In genomic region chr10:34208031-34208430, GRCm38 (mm10) we compare ENCODE assay signal across 8 mouse cellular contexts. TPM values are rescaled to one million over a fixed set of nuclear protein-coding genes. Genes with fewer than 3 reads are reported as not detected.
A peak's percentile ranks its signal among the peaks of the same experiment; 100 is the strongest.
DNase-seq lines count a peak whose midpoint lies in the region; ATAC-seq and TF ChIP-seq lines count a peak whose summit lies in the region.

No protein-coding gene starts in this region.

- TF ChIP-seq POLR2A in testis, adult 2 months (IDR thresholded peaks at IDR 0.05; ENCODE audit: control insufficient read depth, low read depth, low read length): no peak

- no peak overlapping the region for H3K9ac ChIP-seq in liver, embryonic 15.5 days
- no peak overlapping the region for H3K9ac ChIP-seq in stomach, postnatal 0 days (ENCODE audit: low read length)

- 0 out of 2 replicates have a peak overlapping the region, but pooled peaks have one; percentile 8 for H3K27ac ChIP-seq in testis, adult 2 months (ENCODE audit: control insufficient read depth, insufficient read depth, low read depth, low read length)
- no peak overlapping the region for H3K27ac ChIP-seq in liver, embryonic 15.5 days (replicated peaks)
- H3K27ac ChIP-seq in stomach, postnatal 0 days (replicated peaks): no peak overlapping the region

- no peak for TF ChIP-seq CTCF in testis, adult 2 months (IDR thresholded peaks at IDR 0.05; ENCODE audit: control insufficient read depth, insufficient read depth, insufficient replicate concordance, low read depth, low read length)
- no peak for TF ChIP-seq CTCF in stomach, postnatal 0 days (IDR thresholded peaks at IDR 0.05; ENCODE audit: low read depth)

- H3K27me3 ChIP-seq in testis, adult 2 months (ENCODE audit: control insufficient read depth, insufficient read depth, low read length): no peaks in the 10 kb centered on the region; the same call in 1 of the 2 replicates
- H3K27me3 ChIP-seq in liver, embryonic 15.5 days: peaks cover 46% of the 10 kb centered on the region
- H3K27me3 ChIP-seq in stomach, postnatal 0 days (ENCODE audit: control insufficient read depth, insufficient read depth, low read length): no peaks in the 10 kb centered on the region

- H3K4me1 ChIP-seq in testis, adult 2 months (ENCODE audit: control insufficient read depth, insufficient read depth, low read length): peaks cover 4% of the 10 kb centered on the region
- H3K4me1 ChIP-seq in liver, embryonic 15.5 days (replicated peaks): peaks cover 9% of the 10 kb centered on the region; the same call in 1 of the 2 replicates
- no peaks in the 10 kb centered on the region for H3K4me1 ChIP-seq in stomach, postnatal 0 days (replicated peaks; ENCODE audit: control insufficient read depth, insufficient read depth)

- H3K4me2 ChIP-seq in liver, embryonic 15.5 days: peak overlapping the region; percentile 71
- peak overlapping the region; percentile 78 for H3K4me2 ChIP-seq in stomach, postnatal 0 days (replicated peaks; ENCODE audit: low read depth)

- H3K4me3 ChIP-seq in testis, adult 2 months (ENCODE audit: control insufficient read depth, low read depth, low read length): no peak overlapping the region
- no peak overlapping the region for H3K4me3 ChIP-seq in liver, embryonic 15.5 days (replicated peaks)
- peak overlapping the region; percentile 75; the same call in 1 of the 2 replicates for H3K4me3 ChIP-seq in stomach, postnatal 0 days (ENCODE audit: low read depth, low read length)

- H3K36me3 ChIP-seq in testis, adult 2 months (ENCODE audit: control insufficient read depth, insufficient read depth, low read length): no peaks in the 10 kb centered on the region
- no peaks in the 10 kb centered on the region for H3K36me3 ChIP-seq in liver, embryonic 15.5 days (replicated peaks)
- H3K36me3 ChIP-seq in stomach, postnatal 0 days (ENCODE audit: control insufficient read depth, insufficient read depth, low read length): no peaks in the 10 kb centered on the region

- no peak for TF ChIP-seq EP300 in stomach, postnatal 0 days (optimal IDR thresholded peaks at IDR 0.05)

- no peak for ATAC-seq in liver, embryonic 15.5 days (ENCODE audit: insufficient read depth)
- ATAC-seq in stomach, postnatal 0 days (ENCODE audit: low FRiP score, low TSS enrichment): no peak

- peak; percentile 20 for DNase-seq in adrenal gland, adult 2 months
- no peak for DNase-seq in adrenal gland, postnatal 4 days (ENCODE audit: low spot score in 2 of 2)
- DNase-seq in testis, postnatal 14 days (ENCODE audit: low spot score): no peak
- DNase-seq in stomach, postnatal 0 days (ENCODE audit: low spot score): no peak
- no peak for DNase-seq in right cerebral cortex, postnatal 10 days (ENCODE audit: low spot score in 2 of 2)
- DNase-seq in gastrocnemius, postnatal 10 days: no peak

- WGBS in liver, embryonic 15.5 days (ENCODE audit: insufficient replicate concordance): 27% methylated on average over 13 of the region's 13 CpGs
- WGBS in stomach, postnatal 0 days: 8% methylated on average over 13 of the region's 13 CpGs

- H3K9me3 ChIP-seq in liver, embryonic 15.5 days (replicated peaks): no peaks in the 10 kb centered on the region
- H3K9me3 ChIP-seq in stomach, postnatal 0 days (ENCODE audit: control insufficient read depth, low read length): no peaks in the 10 kb centered on the region

RNA-seq across cellular contexts. Expression of gene Dse, which starts 0.5 kb away (rescaled TPM):
- 10 to 100 TPM; 13.2 to 14.9 TPM for total RNA-seq in adrenal gland, adult 2 months (2021)
- 3.7 and 4.5 TPM in 2 replicates for polyA plus RNA-seq in adrenal gland, adult 2 months (2012; rRNA removed)
- 10 to 100 TPM; 15.4 to 17.8 TPM for total RNA-seq in adrenal gland, postnatal 4 days (2021)
- 0.76 and 0.99 TPM in 2 replicates for polyA plus RNA-seq in testis, adult 2 months (2012; rRNA removed)
- 6.1 and 6.6 TPM in 2 replicates for polyA plus RNA-seq in liver, embryonic 15.5 days (2015; fragmentation: Nextera tagmentation; extraction: Ambion mirVana)
- polyA plus RNA-seq in stomach, postnatal 0 days (2015; fragmentation: Nextera tagmentation; extraction: Ambion mirVana): 7.5 and 8.3 TPM in 2 replicates
- total RNA-seq in gastrocnemius, postnatal 10 days (2021): 10 to 100 TPM; 12.6 to 16.7 TPM
